11 mouse cellular contexts compared by ENCODE assay signal in the genomic region with DNA sequence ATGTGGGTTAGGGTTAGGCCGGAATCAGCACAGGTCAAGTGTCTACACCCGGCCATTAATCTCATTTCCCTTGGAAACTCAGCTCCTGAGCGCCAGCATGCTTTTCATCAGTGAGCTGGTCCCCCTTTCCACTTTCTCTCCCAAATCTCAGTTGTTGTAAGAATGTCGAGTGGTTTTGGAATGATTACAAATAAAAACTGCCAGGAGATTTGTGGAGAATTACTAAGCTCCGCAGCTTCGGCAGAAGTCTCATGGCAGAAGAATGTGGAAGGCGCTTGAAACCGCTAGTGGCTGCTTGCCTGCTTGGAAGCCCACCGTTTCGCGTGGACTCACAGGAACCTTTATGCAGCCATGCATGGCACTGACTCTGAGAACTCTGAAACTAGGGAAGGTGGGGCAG.
DNase-seq lines count a peak whose midpoint lies in the region; TF ChIP-seq lines count a peak whose summit lies in the region.
"Had no signal": no experiment of that assay in that cellular context is flagged by ENCODE, and none has a peak within 500 bp of the region (broad histone marks: within the 10 kb centered on the region; RNA-seq: fewer than 3 reads in every experiment).

No protein-coding gene starts in this region.

- intact Hi-C loops in gastrocnemius, adult 2 months (cut with DNase I): no loop called here
- intact Hi-C loops in heart, postnatal 36 days (cut with DNase I): no loop called here

- H3K27ac ChIP-seq in gastrocnemius, adult 2 months: peak overlapping the region; percentile 57
- H3K27ac ChIP-seq: forebrain, embryonic 10.5 days; liver, embryonic 15.5 days had no signal

- DNase-seq in gastrocnemius, adult 2 months: peak; percentile 27
- DNase-seq in gastrocnemius, postnatal 25 days: no peak
- peak; percentile 5 for DNase-seq in kidney, postnatal 14 days
- DNase-seq in kidney, adult 18-20 months: no peak
- DNase-seq in NIH3T3 (ENCODE audit: low read depth): peak; percentile 76
- DNase-seq in heart, postnatal 36 days: peak; percentile 4
- no peak for DNase-seq in urinary bladder, adult 2 months (ENCODE audit: low spot score)
- DNase-seq: layer of hippocampus, postnatal 36 days; thymus, postnatal 4 days had no signal

- no peak for TF ChIP-seq CTCF in gastrocnemius, adult 2 months (IDR thresholded peaks at IDR 0.05)

- no peak overlapping the region for H3K4me3 ChIP-seq in gastrocnemius, adult 2 months
- H3K4me3 ChIP-seq: forebrain, embryonic 10.5 days; liver, embryonic 15.5 days had no signal

Comparison
In these comparisons a context has a peak if more than half of its experiments do, and no peak if none do; other contexts are left out.
1. DNase-seq: peak in gastrocnemius, adult 2 months (single experiment), kidney, postnatal 14 days (single experiment), NIH3T3 (single experiment) and heart, postnatal 36 days (2 of 2); none in gastrocnemius, postnatal 25 days (single experiment), kidney, adult 18-20 months (single experiment) and urinary bladder, adult 2 months (single experiment).